Mouse (Mus musculus) limb, embryonic 14.5 days (tissue): ENCODE results near the gene Lmo1. TPM values are rescaled to one million over a fixed set of nuclear protein-coding genes. Genes with fewer than 3 reads are reported as not detected.
A peak's percentile ranks its signal among the peaks of the same experiment; 100 is the strongest.

Experiments used
- ATAC-seq: fragments of 200-750 bp; cut with Nextera tagmentation; 2 replicates; pipeline ENCODE4 v1.8.0; 2017; ENCODE audit warnings: low read depth, moderate number of reproducible peaks, moderate TSS enrichment; ENCODE audit not compliant: low FRiP score
- DNase-seq: peaks from one replicate; pipeline ENCODE4 v3.0.0-alpha.2; 2015; ENCODE audit warnings: low spot score
- H3K27ac ChIP-seq: fragments of 300-500 bp; sonication (generic); replicated peaks from 2 replicates; pipeline ENCODE4 v1.5.1; 2014; ENCODE audit warnings: low read depth, mild to moderate bottlenecking, low read length, moderate library complexity, mixed read lengths
- H3K27me3 ChIP-seq: fragments of 300-500 bp; sonication (generic); 2 replicates; pipeline ENCODE4 v1.6.1; 2014; ENCODE audit warnings: low read length, mixed read lengths; ENCODE audit not compliant: control insufficient read depth, insufficient read depth
- H3K36me3 ChIP-seq: fragments of 300-500 bp; sonication (generic); 2 replicates; pipeline ENCODE4 v1.6.1; 2014; ENCODE audit warnings: mild to moderate bottlenecking, low read length, moderate library complexity, mixed read lengths; ENCODE audit not compliant: control insufficient read depth, insufficient read depth
- H3K4me1 ChIP-seq: fragments of 300-500 bp; sonication (generic); 2 replicates; pipeline ENCODE4 v1.6.1; 2014; ENCODE audit warnings: antibody characterized with exemption, low read length, mixed read lengths; ENCODE audit not compliant: control insufficient read depth, insufficient read depth
- H3K4me2 ChIP-seq: fragments of 300-500 bp; sonication (generic); replicated peaks from 2 replicates; pipeline ENCODE4 v1.6.1; 2014; ENCODE audit warnings: low read depth, mild to moderate bottlenecking, low read length, moderate library complexity; ENCODE audit not compliant: severe bottlenecking
- H3K4me3 ChIP-seq: fragments of 300-500 bp; sonication (generic); replicated peaks from 2 replicates; pipeline ENCODE4 v1.5.1; 2014; ENCODE audit warnings: low read length
- H3K9ac ChIP-seq: fragments of 300-500 bp; sonication (generic); 2 replicates; pipeline ENCODE4 v1.6.1; 2014; ENCODE audit warnings: mild to moderate bottlenecking, low read depth, low read length, moderate library complexity; ENCODE audit not compliant: severe bottlenecking
- H3K9me3 ChIP-seq: fragments of 300-500 bp; sonication (generic); 2 replicates; pipeline ENCODE4 v1.6.1; 2016; ENCODE audit warnings: low read length; ENCODE audit not compliant: control insufficient read depth
- POLR2A ChIP-seq: fragments of 200-500 bp; IDR thresholded peaks from 2 replicates; pipeline ENCODE4 v1.8.0; 2012; ENCODE audit warnings: inconsistent platforms, mild to moderate bottlenecking, moderate library complexity, borderline replicate concordance; ENCODE audit not compliant: insufficient read depth, insufficient read length; ENCODE audit errors: extremely low read depth
- WGBS: fragments of 180-500 bp; shearing (Covaris S2); extraction: QIAGEN DNeasy Blood & Tissue Kit; methylation state at CpG from one replicate; pipeline ENCODE4 v1.1.7; 2014; 5-methylcytosine and 5-hydroxymethylcytosine counted together
- polyA plus RNA-seq, 2 experiments: library from polyadenylated mRNA; depleted of rRNA in 1 of 2; stranded (reverse) in 1 of 2; unstranded in 1 of 2; fragments of >200 nt; fragmentation: Nextera tagmentation in 1 of 2; extraction: Ambion mirVana in 1 of 2; gene quantifications; 2 replicates each; pipeline versions ENCODE4 v1.2.1 to v1.2.3; 2012 to 2014

Lmo1 gene
- polyA plus RNA-seq, 2 experiments, result 38.0 to 47.8 TPM

GRCm38 (mm10) chr7:109104894-109105293, 70.1 kb downstream of the Lmo1 start:
- 79% methylated on average over 1 of the region's 1 CpGs for WGBS
- no peaks in the 10 kb centered on the region for H3K9me3 ChIP-seq
- H3K4me1 ChIP-seq, result no peaks in the 10 kb centered on the region
- ATAC-seq (no peak), DNase-seq (no peak)
- H3K4me3 ChIP-seq, result no peak overlapping the region
- no peak overlapping the region for H3K4me2 ChIP-seq
- TF ChIP-seq POLR2A, result no peak
- H3K27me3 ChIP-seq, result no peaks in the 10 kb centered on the region
- no peak overlapping the region for H3K9ac ChIP-seq
- H3K27ac ChIP-seq, result no peak overlapping the region
- H3K36me3 ChIP-seq, result no peaks in the 10 kb centered on the region

- no peak overlapping the region for H3K4me2 ChIP-seq
- WGBS, result 88% methylated on average over 3 of the region's 3 CpGs
- H3K27ac ChIP-seq, result no peak overlapping the region
- H3K9me3 ChIP-seq, result no peaks in the 10 kb centered on the region
- no peaks in the 10 kb centered on the region for H3K27me3 ChIP-seq
- no peaks in the 10 kb centered on the region for H3K4me1 ChIP-seq
- no peak overlapping the region for H3K4me3 ChIP-seq
- no peak for TF ChIP-seq POLR2A
- H3K9ac ChIP-seq, result no peak overlapping the region
- no peak for ATAC-seq
- no peaks in the 10 kb centered on the region for H3K36me3 ChIP-seq
- no peak for DNase-seq
Observed at GRCm38 (mm10) chr7:109101167-109101566, 73.8 kb downstream of the Lmo1 start.

GRCm38 (mm10) chr7:109098145-109099018, 76.6 kb downstream of the Lmo1 start:
- Histone ChIP-seq H3K9ac (no peak overlapping the region), H3K9me3 (no peaks in the 10 kb centered on the region), H3K27me3 (no peaks in the 10 kb centered on the region), H3K36me3 (no peaks in the 10 kb centered on the region), H3K4me2 (no peak overlapping the region), H3K4me3 (no peak overlapping the region), H3K27ac (no peak overlapping the region), H3K4me1 (no peaks in the 10 kb centered on the region)
- ATAC-seq (no peak), DNase-seq (peak; percentile 11)
- no peak for TF ChIP-seq POLR2A
- WGBS, result 31% methylated on average over 6 of the region's 6 CpGs

- WGBS, result 85% methylated on average over 7 of the region's 7 CpGs
- DNase-seq, result no peak
- no peaks in the 10 kb centered on the region for H3K36me3 ChIP-seq
- H3K4me1 ChIP-seq, result no peaks in the 10 kb centered on the region
- H3K4me3 ChIP-seq, result no peak overlapping the region
- H3K9ac ChIP-seq, result no peak overlapping the region
- H3K9me3 ChIP-seq, result no peaks in the 10 kb centered on the region
- no peak for TF ChIP-seq POLR2A
- H3K27me3 ChIP-seq, result no peaks in the 10 kb centered on the region
- no peak overlapping the region for H3K4me2 ChIP-seq
- H3K27ac ChIP-seq, result no peak overlapping the region
- no peak for ATAC-seq
Observed at GRCm38 (mm10) chr7:109097203-109097602, 77.8 kb downstream of the Lmo1 start.

GRCm38 (mm10) chr7:109096618-109097017, 78.4 kb downstream of the Lmo1 start:
- Histone ChIP-seq H3K9me3 (no peaks in the 10 kb centered on the region), H3K4me1 (no peaks in the 10 kb centered on the region), H3K4me3 (no peak overlapping the region), H3K4me2 (no peak overlapping the region), H3K27ac (no peak overlapping the region), H3K27me3 (no peaks in the 10 kb centered on the region), H3K9ac (no peak overlapping the region), H3K36me3 (no peaks in the 10 kb centered on the region)
- WGBS, result 62% methylated on average over 4 of the region's 4 CpGs
- DNase-seq, result no peak
- no peak for ATAC-seq
- TF ChIP-seq POLR2A, result no peak
